ENCODE assay signal across 11 mouse cellular contexts in genomic region chr13:101373581-101374189, GRCm38 (mm10).
A peak's percentile ranks its signal among the peaks of the same experiment; 100 is the strongest.
DNase-seq lines count a peak whose midpoint lies in the region; ATAC-seq and TF ChIP-seq lines count a peak whose summit lies in the region.
"Had no signal": no experiment of that assay in that cellular context is flagged by ENCODE, and none has a peak within 500 bp of the region (broad histone marks: within the 10 kb centered on the region; RNA-seq: fewer than 3 reads in every experiment).

No protein-coding gene starts in this region.

- 42% methylated on average over 5 of the region's 5 CpGs for WGBS in forebrain, postnatal 0 days

- H3K36me3 ChIP-seq in forebrain, postnatal 0 days (ENCODE audit: insufficient read depth) = no peaks in the 10 kb centered on the region
- H3K36me3 ChIP-seq: midbrain, embryonic 12.5 days; neural tube, embryonic 12.5 days had no signal

- ATAC-seq in frontal cortex, adult (ENCODE audit: low TSS enrichment) = peak; percentile 77
- peak; percentile 34; the same call in 1 of the 2 replicates for ATAC-seq in forebrain, postnatal 0 days

- H3K9me3 ChIP-seq in forebrain, postnatal 0 days (ENCODE audit: low read length) = no peaks in the 10 kb centered on the region
- H3K9me3 ChIP-seq: midbrain, embryonic 12.5 days; neural tube, embryonic 12.5 days had no signal

- no peak for DNase-seq in frontal cortex, postnatal 36 days (ENCODE audit: low spot score in 2 of 2)
- DNase-seq in lung, postnatal 25 days (ENCODE audit: low spot score) = peak; percentile 1
- no peak for DNase-seq in lung, postnatal 14 days
- DNase-seq in forebrain, postnatal 0 days = peak; percentile 27
- peak; percentile 29 for DNase-seq in telencephalon, adult 2 months (ENCODE audit: low read depth, low spot score)
- DNase-seq in embryo, embryonic 10 days (ENCODE audit: low spot score) = no peak
- DNase-seq: heart, postnatal 10 days had no signal

- TF ChIP-seq CTCF in forebrain, postnatal 0 days (IDR thresholded peaks at IDR 0.05; ENCODE audit: low read depth) = no peak

- H3K4me3 ChIP-seq in forebrain, postnatal 0 days (ENCODE audit: low read depth, low read length) = no peak overlapping the region
- H3K4me3 ChIP-seq: left cerebral cortex, adult 2 months; midbrain, embryonic 12.5 days; neural tube, embryonic 12.5 days had no signal

- no peak overlapping the region for H3K27ac ChIP-seq in forebrain, postnatal 0 days (ENCODE audit: low read depth, low read length)
- H3K27ac ChIP-seq: left cerebral cortex, adult 2 months; midbrain, embryonic 12.5 days; neural tube, embryonic 12.5 days had no signal

- H3K4me1 ChIP-seq in forebrain, postnatal 0 days (ENCODE audit: insufficient read depth) = no peaks in the 10 kb centered on the region
- H3K4me1 ChIP-seq: midbrain, embryonic 12.5 days; neural tube, embryonic 12.5 days had no signal

- no peaks in the 10 kb centered on the region for H3K27me3 ChIP-seq in forebrain, postnatal 0 days (ENCODE audit: insufficient read depth, low read length)
- H3K27me3 ChIP-seq: midbrain, embryonic 12.5 days; neural tube, embryonic 12.5 days had no signal

- no peak overlapping the region for H3K9ac ChIP-seq in forebrain, postnatal 0 days
- H3K9ac ChIP-seq: midbrain, embryonic 12.5 days; neural tube, embryonic 12.5 days had no signal

- H3K4me2 ChIP-seq in forebrain, postnatal 0 days (ENCODE audit: low read depth) = no peak overlapping the region
- H3K4me2 ChIP-seq: midbrain, embryonic 12.5 days; neural tube, embryonic 12.5 days had no signal

Comparison
In these comparisons a context has a peak if more than half of its experiments do, and no peak if none do; other contexts are left out.
1. DNase-seq: peak in lung, postnatal 25 days (single experiment), forebrain, postnatal 0 days (single experiment) and telencephalon, adult 2 months (single experiment); none in frontal cortex, postnatal 36 days (0 of 2), lung, postnatal 14 days (single experiment) and embryo, embryonic 10 days (single experiment).